Mouse (Mus musculus): Measurements from ENCODE around the gene Slc43a3.

DNA sequence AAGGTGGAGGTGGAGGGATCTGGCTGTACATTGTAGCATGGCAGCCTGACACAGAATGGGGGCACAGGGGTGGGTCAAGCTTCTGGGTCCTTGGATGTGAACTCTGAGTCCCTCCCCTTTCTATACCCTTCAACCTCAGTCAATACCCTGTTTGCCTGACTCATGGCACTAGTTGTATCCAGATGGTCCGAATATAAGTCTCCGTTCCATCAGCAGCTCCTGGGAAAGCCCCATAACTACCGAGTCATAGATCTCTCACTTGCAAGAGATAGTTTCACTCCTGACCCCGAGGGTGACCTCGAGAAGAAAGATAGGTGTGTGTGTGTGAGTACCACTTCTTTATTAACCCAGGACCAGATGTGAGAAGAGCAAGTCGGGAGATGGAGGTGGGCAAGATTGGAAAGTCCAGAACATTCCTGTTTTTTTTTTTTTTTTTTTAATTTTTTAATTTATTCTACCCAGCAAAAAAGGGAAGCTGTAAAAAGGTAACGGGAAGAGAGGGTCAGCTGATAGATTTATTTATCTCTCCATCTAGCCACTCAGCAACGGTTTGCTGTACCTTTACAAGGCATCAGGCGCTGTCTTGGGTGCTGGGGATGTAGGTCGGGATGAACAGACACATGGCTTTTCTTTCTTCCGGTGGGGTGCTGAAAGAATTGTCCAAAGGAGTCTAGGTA, 22.3 kb downstream of the Slc43a3 start:
- TF ChIP-seq GATA1 (IDR thresholded peaks at IDR 0.05; ENCODE audit: low read length) (no peak), TAL1 (IDR thresholded peaks at IDR 0.05; ENCODE audit: low read length) (no peak)
